Mouse (Mus musculus): ENCODE measurements around the gene St5.
A peak's percentile ranks its signal among the peaks of the same experiment; 100 is the strongest.

- TF ChIP-seq EP300 (IDR thresholded peaks at IDR 0.05) (peak; percentile 96), CTCF (IDR thresholded peaks at IDR 0.05) (no peak)
These were observed 122.9 kb downstream of the St5 start for GRCm38 (mm10) chr7:109580489-109580888.
